Mouse (Mus musculus) G1E (cell line): Measurements from ENCODE around the gene Vmn1r90.
"Not testable (repeated sequence)": the region's sequence is repeated elsewhere in the genome, so short reads cannot be mapped to it uniquely, and the experiment has no call there.

Experiments
- CTCF ChIP-seq: IDR thresholded peaks from 2 replicates; pipeline ENCODE4 v1.5.1; 2012; ENCODE audit warnings: low read depth, low read length, inconsistent platforms, mixed read lengths
- GATA1 ChIP-seq: IDR thresholded peaks from 2 replicates; pipeline ENCODE4 v1.6.1; 2012; ENCODE audit warnings: borderline replicate concordance, low read length, inconsistent platforms, mixed read lengths
- GATA2 ChIP-seq: IDR thresholded peaks from 2 replicates; pipeline ENCODE4 v1.6.1; 2012; ENCODE audit warnings: low read depth, low read length, inconsistent platforms, borderline replicate concordance
- POLR2AphosphoS5 ChIP-seq: IDR thresholded peaks from 2 replicates; pipeline ENCODE4 v1.6.1; 2012; ENCODE audit warnings: low read depth, low read length, inconsistent platforms; ENCODE audit not compliant: insufficient replicate concordance
- TAL1 ChIP-seq: conservative IDR thresholded peaks from 2 replicates; pipeline ENCODE4 v1.6.1; 2012; ENCODE audit warnings: low read depth, low read length, inconsistent platforms, mixed read lengths

DNA sequence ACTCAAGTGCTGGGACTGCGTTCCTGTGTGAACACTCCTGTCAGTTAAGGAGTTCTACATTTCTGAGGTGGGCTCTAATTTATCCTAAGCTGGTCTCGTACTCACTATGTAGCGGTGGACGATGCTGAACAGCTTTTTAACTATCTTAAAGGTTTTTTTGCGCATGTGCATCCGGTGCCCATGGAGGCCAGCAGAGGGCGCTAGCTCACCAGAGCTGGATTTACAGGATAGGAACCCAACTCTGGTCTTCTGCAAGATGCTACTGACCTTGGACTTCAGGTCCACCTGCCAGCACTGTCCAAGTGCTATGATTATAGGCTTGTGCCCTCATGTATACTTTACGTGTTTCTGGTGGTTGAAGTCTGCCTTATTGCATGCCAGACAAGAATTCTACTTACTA is 29.7 kb upstream of the Vmn1r90 start:
- 0 out of 2 replicates have a peak, but pooled peaks have one; percentile 26 for TF ChIP-seq CTCF
- not testable (repeated sequence) for TF ChIP-seq TAL1, GATA2, GATA1, POLR2AphosphoS5
